Mouse (Mus musculus) liver, adult 2 months (tissue): ENCODE measurements around the gene Pard6b. TPM values are rescaled to one million over a fixed set of nuclear protein-coding genes. Genes with fewer than 3 reads are reported as not detected.
A peak's percentile ranks its signal among the peaks of the same experiment; 100 is the strongest.

Source experiments
- DNase-seq: peaks from one replicate; pipeline ENCODE4 v3.0.0-alpha.2; 2011; ENCODE audit warnings: low read depth, low spot score; ENCODE audit errors: extremely low read depth
- H3K27ac ChIP-seq: fragments of 200-500 bp; replicated peaks from 2 replicates; pipeline ENCODE4 v1.5.1; 2012; ENCODE audit warnings: low read depth, mild to moderate bottlenecking, control low read depth, inconsistent platforms, low read length; ENCODE audit not compliant: insufficient read depth
- H3K27me3 ChIP-seq: fragments of 200-500 bp; 2 replicates; pipeline ENCODE4 v1.6.1; 2012; ENCODE audit warnings: mild to moderate bottlenecking, moderate library complexity, low read length, inconsistent platforms; ENCODE audit not compliant: control insufficient read depth, insufficient read depth
- H3K36me3 ChIP-seq: fragments of 200-500 bp; 2 replicates; pipeline ENCODE4 v1.6.1; 2012; ENCODE audit warnings: low read length, inconsistent platforms; ENCODE audit not compliant: control insufficient read depth, insufficient read depth
- H3K4me1 ChIP-seq: fragments of 200-500 bp; 2 replicates; pipeline ENCODE4 v1.6.1; 2011; ENCODE audit warnings: low read length; ENCODE audit not compliant: control insufficient read depth, insufficient read depth
- H3K4me3 ChIP-seq: fragments of 200-500 bp; 2 replicates; pipeline ENCODE4 v1.5.1; 2011; ENCODE audit warnings: low read depth, mild to moderate bottlenecking, control low read depth, low read length, moderate library complexity; ENCODE audit not compliant: insufficient read depth
- H3K79me2 ChIP-seq: fragments of 200-500 bp; 2 replicates; pipeline ENCODE4 v1.6.1; 2012; ENCODE audit warnings: inconsistent platforms, mild to moderate bottlenecking, low read length, moderate library complexity; ENCODE audit not compliant: control insufficient read depth, insufficient read depth
- H3K9ac ChIP-seq: fragments of 200-500 bp; 2 replicates; pipeline ENCODE4 v1.6.1; 2012; ENCODE audit warnings: low read depth, mild to moderate bottlenecking, control low read depth, inconsistent platforms, low read length
- CTCF ChIP-seq: fragments of 200-500 bp; IDR thresholded peaks from 2 replicates; pipeline ENCODE4 v1.5.1; 2011; ENCODE audit warnings: low read depth, low read length, control low read depth
- POLR2A ChIP-seq: fragments of 200-500 bp; IDR thresholded peaks from 2 replicates; pipeline ENCODE4 v1.6.1; 2011; ENCODE audit warnings: low read length, control low read depth; ENCODE audit not compliant: insufficient read depth; ENCODE audit errors: extremely low read depth
- WGBS: fragments of 180-500 bp; shearing (Covaris S2); methylation state at CpG from one replicate; pipeline ENCODE4 v1.1.7; 2018; 5-methylcytosine and 5-hydroxymethylcytosine counted together
- polyA plus RNA-seq: library from polyadenylated mRNA; depleted of rRNA; stranded (reverse); fragments of >200 nt; gene quantifications from 2 replicates; pipeline ENCODE4 v1.2.3, GENCODE M21; 2012
- total RNA-seq: library from RNA; depleted of rRNA; stranded (reverse); fragments of >200 nt; gene quantifications from 2 replicates; pipeline ENCODE4 v1.2.3, GENCODE M21; 2014

Pard6b gene
- total and polyA plus RNA-seq, 2 experiments: 1.7 to 5.3 TPM

GRCm38 (mm10) chr2:168086839-168087238 lies 6.0 kb downstream of the Pard6b start:
- WGBS: 85% methylated on average over 9 of the region's 9 CpGs
- no peak overlapping the region for H3K9ac ChIP-seq
- TF ChIP-seq CTCF (no peak), POLR2A (no peak)
- H3K4me1 ChIP-seq: peaks cover 10% of the 10 kb centered on the region
- H3K4me3 ChIP-seq: no peak overlapping the region
- peaks cover 6% of the 10 kb centered on the region; the same call in 1 of the 2 replicates for H3K79me2 ChIP-seq
- H3K27me3 ChIP-seq: no peaks in the 10 kb centered on the region
- no peak overlapping the region for H3K27ac ChIP-seq
- no peak for DNase-seq
- no peaks in the 10 kb centered on the region for H3K36me3 ChIP-seq

- H3K27me3 ChIP-seq: no peaks in the 10 kb centered on the region
- 86% methylated on average over 11 of the region's 11 CpGs for WGBS
These were observed 10.8 kb downstream of the Pard6b start for GRCm38 (mm10) chr2:168091560-168091959.

GRCm38 (mm10) chr2:168093077-168093476 lies 12.3 kb downstream of the Pard6b start:
- H3K79me2 ChIP-seq: peaks cover 3% of the 10 kb centered on the region; the same call in 1 of the 2 replicates
- no peak for DNase-seq
- no peaks in the 10 kb centered on the region for H3K27me3 ChIP-seq
- no peak overlapping the region for H3K9ac ChIP-seq
- no peak for TF ChIP-seq CTCF
- no peak overlapping the region for H3K4me3 ChIP-seq
- WGBS: 69% methylated on average over 4 of the region's 4 CpGs
- H3K27ac ChIP-seq: no peak overlapping the region
- H3K36me3 ChIP-seq: no peaks in the 10 kb centered on the region
- peaks cover 17% of the 10 kb centered on the region for H3K4me1 ChIP-seq

More at GRCm38 (mm10) chr2:168091560-168091959, 10.8 kb downstream of the Pard6b start:
- Histone ChIP-seq H3K79me2 (no peaks in the 10 kb centered on the region), H3K9ac (no peak overlapping the region), H3K4me1 (peaks cover 17% of the 10 kb centered on the region), H3K4me3 (no peak overlapping the region), H3K36me3 (no peaks in the 10 kb centered on the region), H3K27ac (no peak overlapping the region)
- no peak for DNase-seq
- TF ChIP-seq POLR2A (no peak), CTCF (no peak)

GRCm38 (mm10) chr2:168095077-168095476 lies 14.3 kb downstream of the Pard6b start:
- H3K9ac ChIP-seq: no peak overlapping the region
- peaks cover 9% of the 10 kb centered on the region; the same call in 1 of the 2 replicates for H3K79me2 ChIP-seq
- no peak for TF ChIP-seq CTCF
- TF ChIP-seq POLR2A: no peak
- H3K36me3 ChIP-seq: no peaks in the 10 kb centered on the region
- 25% methylated on average over 8 of the region's 8 CpGs for WGBS
- H3K27me3 ChIP-seq: no peaks in the 10 kb centered on the region
- no peak overlapping the region for H3K4me3 ChIP-seq
- H3K27ac ChIP-seq: peak overlapping the region; percentile 8
- H3K4me1 ChIP-seq: peaks cover 17% of the 10 kb centered on the region
- DNase-seq: peak; percentile 64

- Histone ChIP-seq H3K4me3 (no peak overlapping the region), H3K79me2 (peaks cover 9% of the 10 kb centered on the region; the same call in 1 of the 2 replicates), H3K9ac (no peak overlapping the region)
These were observed 15.7 kb downstream of the Pard6b start for GRCm38 (mm10) chr2:168096487-168096886.

GRCm38 (mm10) chr2:168098040-168098439 lies 17.2 kb downstream of the Pard6b start:
- no peak overlapping the region for H3K27ac ChIP-seq

More at GRCm38 (mm10) chr2:168096487-168096886, 15.7 kb downstream of the Pard6b start:
- 0 out of 2 replicates have a peak overlapping the region, but pooled peaks have one; percentile 1 for H3K27ac ChIP-seq
- no peaks in the 10 kb centered on the region for H3K36me3 ChIP-seq
- H3K4me1 ChIP-seq: peaks cover 17% of the 10 kb centered on the region
- TF ChIP-seq CTCF (no peak), POLR2A (no peak)
- WGBS: 73% methylated on average over 3 of the region's 3 CpGs
- no peaks in the 10 kb centered on the region for H3K27me3 ChIP-seq
- DNase-seq: no peak

More at GRCm38 (mm10) chr2:168098040-168098439, 17.2 kb downstream of the Pard6b start:
- 35% methylated on average over 6 of the region's 6 CpGs for WGBS
- H3K9ac ChIP-seq: no peak overlapping the region
- H3K27me3 ChIP-seq: no peaks in the 10 kb centered on the region
- H3K4me3 ChIP-seq: 0 out of 2 replicates have a peak overlapping the region, but pooled peaks have one; percentile 1
- H3K79me2 ChIP-seq: peaks cover 9% of the 10 kb centered on the region; the same call in 1 of the 2 replicates
- peaks cover 17% of the 10 kb centered on the region for H3K4me1 ChIP-seq
- DNase-seq: peak; percentile 52
- no peak for TF ChIP-seq POLR2A
- peak; percentile 84 for TF ChIP-seq CTCF
- no peaks in the 10 kb centered on the region for H3K36me3 ChIP-seq
